In genomic region chrX:53268856-53269255, GRCm38 (mm10) we compare ENCODE assay signal across 8 mouse cellular contexts. TPM values are rescaled to one million over a fixed set of nuclear protein-coding genes. Genes with fewer than 3 reads are reported as not detected.
DNase-seq lines count a peak whose midpoint lies in the region; ATAC-seq lines count a peak whose summit lies in the region.

No protein-coding gene starts in this region.

- peak; percentile 81 for DNase-seq in R1 (ENCODE audit: low read depth, low spot score)
- DNase-seq in cerebellum, adult 9-11 months = peak; percentile 60
- peak; percentile 78 for DNase-seq in hindbrain, embryonic 10.5 days (ENCODE audit: low spot score)
- DNase-seq in layer of hippocampus, postnatal 14 days (ENCODE audit: low spot score in 2 of 2) = peak; percentile 4 to 15
- DNase-seq in lung, postnatal 36 days = peak; percentile 77
- peak; percentile 8 for DNase-seq in retina, postnatal 7 days (ENCODE audit: low read depth, low spot score)
- peak; percentile 43 for DNase-seq in urinary bladder, postnatal 25 days (ENCODE audit: low spot score)

- WGBS in hindbrain, embryonic 10.5 days = 22% methylated on average over 10 of the region's 10 CpGs

- peak overlapping the region; percentile 62 for H3K4me3 ChIP-seq in hindbrain, embryonic 10.5 days

- H3K27me3 ChIP-seq in hindbrain, embryonic 10.5 days (ENCODE audit: insufficient read depth, poor library complexity, severe bottlenecking) = no peaks in the 10 kb centered on the region

- peaks cover 16% of the 10 kb centered on the region for H3K4me1 ChIP-seq in hindbrain, embryonic 10.5 days (replicated peaks)

- H3K27ac ChIP-seq in hindbrain, embryonic 10.5 days = peak overlapping the region; percentile 89

- ATAC-seq in frontal cortex, adult (ENCODE audit: low TSS enrichment) = peak; percentile 84

- H3K9me3 ChIP-seq in hindbrain, embryonic 10.5 days = no peaks in the 10 kb centered on the region

- no peaks in the 10 kb centered on the region for H3K36me3 ChIP-seq in hindbrain, embryonic 10.5 days

RNA-seq across cellular contexts. Expression of gene Fam122b, which starts 0.7 kb away (rescaled TPM):
- 4.4 and 6.2 TPM in 2 replicates for polyA plus RNA-seq in hindbrain, embryonic 10.5 days (2016; fragmentation: Nextera tagmentation; extraction: Ambion mirVana)
- total RNA-seq in layer of hippocampus, postnatal 14 days (2021) = 1 to 10 TPM; 3.0 to 3.6 TPM

RNA-seq across cellular contexts. Expression of gene Fam122c, which starts 4.4 kb away (rescaled TPM):
- not detected in 2 replicates for polyA plus RNA-seq in hindbrain, embryonic 10.5 days (2016; fragmentation: Nextera tagmentation; extraction: Ambion mirVana)
- total RNA-seq in layer of hippocampus, postnatal 14 days (2021) = not detected

RNA-seq across cellular contexts. Expression of gene Plac1, which starts 28.9 kb away (rescaled TPM):
- polyA plus RNA-seq in hindbrain, embryonic 10.5 days (2016; fragmentation: Nextera tagmentation; extraction: Ambion mirVana) = 2.3 and 3.7 TPM in 2 replicates
- not detected for total RNA-seq in layer of hippocampus, postnatal 14 days (2021)

Comparison
In these comparisons a context has a peak if more than half of its experiments do, and no peak if none do; other contexts are left out.
1. Peak in every context shown above with its lines: DNase-seq, ATAC-seq, H3K4me3 ChIP-seq and H3K27ac ChIP-seq.
2. DNase-seq: peak in every context shown above with its lines; median percentile 81 in R1; 78 in hindbrain, embryonic 10.5 days; 77 in lung, postnatal 36 days; 60 in cerebellum, adult 9-11 months; 43 in urinary bladder, postnatal 25 days; 10 in layer of hippocampus, postnatal 14 days; 8 in retina, postnatal 7 days.